Mouse (Mus musculus) midbrain, embryonic 13.5 days (tissue): ENCODE data around the gene Pgk1. TPM values are rescaled to one million over a fixed set of nuclear protein-coding genes. Genes with fewer than 3 reads are reported as not detected.
"Not testable (repeated sequence)": the region's sequence is repeated elsewhere in the genome, so short reads cannot be mapped to it uniquely, and the experiment has no call there.

Source experiments
- ATAC-seq: fragments of 200-750 bp; cut with Nextera tagmentation; 2 replicates; pipeline ENCODE4 v1.8.0; 2017; ENCODE audit warnings: mild to moderate bottlenecking, moderate TSS enrichment, moderate library complexity
- H3K27ac ChIP-seq: fragments of 300-500 bp; sonication (generic); 2 replicates; pipeline ENCODE4 v1.5.1; 2015; ENCODE audit warnings: inconsistent platforms, mild to moderate bottlenecking, moderate library complexity
- H3K27me3 ChIP-seq: fragments of 300-500 bp; sonication (generic); 2 replicates; pipeline ENCODE4 v1.6.1; 2015; ENCODE audit warnings: mild to moderate bottlenecking, inconsistent platforms
- H3K36me3 ChIP-seq: fragments of 300-500 bp; sonication (generic); 2 replicates; pipeline ENCODE4 v1.6.1; 2015; ENCODE audit warnings: mild to moderate bottlenecking, inconsistent platforms
- H3K4me1 ChIP-seq: fragments of 300-500 bp; sonication (generic); replicated peaks from 2 replicates; pipeline ENCODE4 v1.6.1; 2015; ENCODE audit warnings: inconsistent platforms
- H3K4me2 ChIP-seq: fragments of 300-500 bp; sonication (generic); replicated peaks from 2 replicates; pipeline ENCODE4 v1.6.1; 2015; ENCODE audit warnings: moderate library complexity, mild to moderate bottlenecking, inconsistent platforms
- H3K4me3 ChIP-seq: fragments of 300-500 bp; sonication (generic); replicated peaks from 2 replicates; pipeline ENCODE4 v1.5.1; 2015; ENCODE audit warnings: mild to moderate bottlenecking, inconsistent platforms
- H3K9ac ChIP-seq: fragments of 300-500 bp; sonication (generic); replicated peaks from 2 replicates; pipeline ENCODE4 v1.6.1; 2015; ENCODE audit warnings: mild to moderate bottlenecking, inconsistent platforms
- H3K9me3 ChIP-seq: fragments of 300-500 bp; sonication (generic); 2 replicates; pipeline ENCODE4 v1.6.1; 2016; ENCODE audit warnings: mild to moderate bottlenecking, inconsistent platforms
- WGBS: fragments of 180-500 bp; shearing (Covaris S2); methylation state at CpG from one replicate; pipeline ENCODE4 v1.1.7; 2015; 5-methylcytosine and 5-hydroxymethylcytosine counted together
- polyA plus RNA-seq: library from polyadenylated mRNA; unstranded; fragments of >200 nt; fragmentation: Nextera tagmentation; extraction: Ambion mirVana; gene quantifications from 2 replicates; pipeline ENCODE4 v1.2.1, GENCODE M21; 2015

Gene Pgk1
- polyA plus RNA-seq, 1 experiment from 2014 or later = 273 TPM

GRCm38 (mm10) chrX:106176331-106176730 lies 10.6 kb upstream of the Pgk1 start:
- no peak overlapping the region for H3K4me3 ChIP-seq
- H3K4me2 ChIP-seq = no peak overlapping the region
- no peaks in the 10 kb centered on the region for H3K27me3 ChIP-seq
- H3K4me1 ChIP-seq = no peaks in the 10 kb centered on the region
- WGBS = 63% methylated on average over 9 of the region's 9 CpGs
- ATAC-seq = no peak
- no peak overlapping the region for H3K9ac ChIP-seq
- no peaks in the 10 kb centered on the region for H3K9me3 ChIP-seq
- no peak overlapping the region for H3K27ac ChIP-seq
- H3K36me3 ChIP-seq = no peaks in the 10 kb centered on the region

DNA sequence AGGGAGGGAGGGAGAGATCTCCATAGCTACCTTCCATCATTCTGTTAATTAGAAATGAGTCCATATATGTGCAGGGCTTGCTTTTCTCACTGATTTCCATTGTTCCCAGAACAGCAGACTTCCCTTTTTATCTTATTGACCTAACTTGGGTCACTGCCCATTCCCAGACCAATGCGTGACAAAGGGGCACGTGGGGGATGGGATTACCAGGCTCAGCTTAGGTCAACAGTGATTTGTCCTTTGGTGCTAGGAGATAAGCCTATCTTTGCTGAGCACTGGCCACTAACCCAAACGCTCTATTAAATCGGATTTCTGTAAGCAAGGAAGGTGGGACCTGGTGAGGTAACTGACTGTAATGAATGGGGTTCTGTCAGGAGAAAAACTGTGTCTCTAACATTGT lies 2.6 kb upstream of the Pgk1 start:
- Histone ChIP-seq H3K36me3 (no peaks in the 10 kb centered on the region), H3K4me1 (peaks cover 20% of the 10 kb centered on the region), H3K27me3 (no peaks in the 10 kb centered on the region; the same call in 1 of the 2 replicates), H3K27ac (no peak overlapping the region), H3K9ac (no peak overlapping the region), H3K4me2 (no peak overlapping the region), H3K4me3 (no peak overlapping the region), H3K9me3 (no peaks in the 10 kb centered on the region)
- WGBS = 23% methylated on average over 4 of the region's 4 CpGs
- no peak for ATAC-seq

DNA sequence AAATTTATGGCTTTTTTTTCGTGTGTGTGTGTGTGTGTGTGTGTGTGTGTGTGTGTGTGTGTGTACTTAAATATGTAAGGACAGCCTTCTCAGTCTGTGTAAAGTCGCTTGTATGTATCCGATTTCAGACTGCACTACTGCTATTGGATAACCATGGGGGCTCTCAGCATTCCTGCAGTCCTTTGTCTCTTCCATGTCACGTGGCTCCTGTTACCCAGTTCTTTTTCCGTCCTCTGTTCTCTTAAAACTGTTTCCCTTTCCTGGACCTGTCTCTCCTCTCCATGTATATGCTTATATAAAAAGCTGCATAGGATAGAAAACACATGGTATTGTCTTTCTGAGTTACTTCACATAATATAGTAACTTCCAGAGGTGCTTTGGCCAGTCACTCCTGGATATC lies 1.2 kb upstream of the Pgk1 start:
- H3K27me3 ChIP-seq = no peaks in the 10 kb centered on the region; the same call in 1 of the 2 replicates
- H3K4me3 ChIP-seq = no peak overlapping the region
- no peaks in the 10 kb centered on the region for H3K36me3 ChIP-seq
- no peaks in the 10 kb centered on the region for H3K9me3 ChIP-seq
- H3K4me2 ChIP-seq = peak overlapping the region; percentile 41
- 13% methylated on average over 5 of the region's 5 CpGs for WGBS
- H3K9ac ChIP-seq = no peak overlapping the region
- ATAC-seq = no peak
- H3K4me1 ChIP-seq = peaks cover 31% of the 10 kb centered on the region
- peak overlapping the region; percentile 83 for H3K27ac ChIP-seq

DNA sequence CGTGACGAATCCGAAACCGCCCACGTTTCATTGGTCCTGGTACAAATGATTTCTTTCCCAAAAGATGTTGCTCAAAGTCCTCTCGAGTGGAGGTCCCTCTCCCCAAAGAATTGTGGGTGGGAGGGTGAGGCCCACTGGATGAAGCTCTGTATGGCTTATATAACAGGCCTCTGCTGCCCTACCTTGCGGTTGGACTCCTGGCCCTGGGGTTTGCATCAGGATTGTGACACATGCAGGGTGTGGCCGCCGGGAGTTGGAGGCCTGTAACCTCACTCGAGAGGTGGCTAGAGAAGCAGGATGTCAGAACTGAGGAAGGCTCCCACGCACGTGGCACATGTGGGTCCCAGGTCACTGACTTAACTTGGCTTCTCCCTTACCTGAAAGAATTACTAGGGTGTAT lies 837 bp downstream of the Pgk1 start:
- no peaks in the 10 kb centered on the region for H3K9me3 ChIP-seq
- peak overlapping the region; percentile 57 for H3K4me3 ChIP-seq
- H3K27ac ChIP-seq = peak overlapping the region; percentile 35; the same call in 1 of the 2 replicates
- ATAC-seq = no peak
- 22% methylated on average over 12 of the region's 12 CpGs for WGBS
- no peaks in the 10 kb centered on the region for H3K36me3 ChIP-seq
- H3K4me1 ChIP-seq = peaks cover 31% of the 10 kb centered on the region
- H3K9ac ChIP-seq = peak overlapping the region; percentile 71
- H3K27me3 ChIP-seq = no peaks in the 10 kb centered on the region; the same call in 1 of the 2 replicates
- peak overlapping the region; percentile 69 for H3K4me2 ChIP-seq

- Histone ChIP-seq H3K27ac (no peak overlapping the region), H3K27me3 (no peaks in the 10 kb centered on the region; the same call in 1 of the 2 replicates), H3K4me1 (peaks cover 31% of the 10 kb centered on the region), H3K4me2 (peak overlapping the region; percentile 69), H3K9me3 (no peaks in the 10 kb centered on the region), H3K36me3 (peaks cover 4% of the 10 kb centered on the region; the same call in 1 of the 2 replicates), H3K4me3 (peak overlapping the region; percentile 57), H3K9ac (no peak overlapping the region)
- 53% methylated on average over 5 of the region's 5 CpGs for WGBS
- ATAC-seq = no peak
Measured at GRCm38 (mm10) chrX:106189356-106189755, 2.5 kb downstream of the Pgk1 start.

- H3K9ac ChIP-seq = no peak overlapping the region
- WGBS = 41% methylated on average over 4 of the region's 4 CpGs
- peaks cover 7% of the 10 kb centered on the region for H3K36me3 ChIP-seq
- no peaks in the 10 kb centered on the region; the same call in 1 of the 2 replicates for H3K27me3 ChIP-seq
- no peak for ATAC-seq
- no peaks in the 10 kb centered on the region for H3K9me3 ChIP-seq
- H3K27ac ChIP-seq = no peak overlapping the region
- 0 out of 2 replicates have a peak overlapping the region, but pooled peaks have one; percentile 1 for H3K4me3 ChIP-seq
- H3K4me1 ChIP-seq = peaks cover 31% of the 10 kb centered on the region
- peak overlapping the region; percentile 69; the same call in 1 of the 2 replicates for H3K4me2 ChIP-seq
Measured at GRCm38 (mm10) chrX:106190091-106190490, 3.2 kb downstream of the Pgk1 start.

GRCm38 (mm10) chrX:106194361-106194760 lies 7.5 kb downstream of the Pgk1 start:
- not testable (repeated sequence) for H3K9ac ChIP-seq, H3K27me3 ChIP-seq, H3K4me2 ChIP-seq, H3K4me3 ChIP-seq, H3K4me1 ChIP-seq, H3K9me3 ChIP-seq, ATAC-seq, H3K27ac ChIP-seq
- WGBS = 87% methylated on average over 6 of the region's 6 CpGs
- peaks cover 24% of the 10 kb centered on the region for H3K36me3 ChIP-seq

- Histone ChIP-seq H3K4me2 (no peak overlapping the region), H3K4me3 (no peak overlapping the region), H3K9ac (no peak overlapping the region), H3K27ac (no peak overlapping the region), H3K27me3 (no peaks in the 10 kb centered on the region), H3K9me3 (no peaks in the 10 kb centered on the region), H3K36me3 (peaks cover 47% of the 10 kb centered on the region), H3K4me1 (no peaks in the 10 kb centered on the region)
- WGBS = 70% methylated on average over 5 of the region's 5 CpGs
- ATAC-seq = no peak
Measured at GRCm38 (mm10) chrX:106197308-106197707, 10.4 kb downstream of the Pgk1 start.

- H3K4me2 ChIP-seq = no peak overlapping the region
- no peak overlapping the region for H3K4me3 ChIP-seq
- no peaks in the 10 kb centered on the region for H3K9me3 ChIP-seq
- no peak overlapping the region for H3K27ac ChIP-seq
- H3K36me3 ChIP-seq = peaks cover 52% of the 10 kb centered on the region
- H3K27me3 ChIP-seq = no peaks in the 10 kb centered on the region
- no peaks in the 10 kb centered on the region for H3K4me1 ChIP-seq
- WGBS = 84% methylated on average over 5 of the region's 5 CpGs
- no peak overlapping the region for H3K9ac ChIP-seq
- no peak for ATAC-seq
Measured at GRCm38 (mm10) chrX:106198904-106199303, 12.0 kb downstream of the Pgk1 start.

GRCm38 (mm10) chrX:106209100-106209499 lies 22.2 kb downstream of the Pgk1 start:
- H3K9me3 ChIP-seq = no peaks in the 10 kb centered on the region
- H3K27me3 ChIP-seq = no peaks in the 10 kb centered on the region
- H3K4me3 ChIP-seq = no peak overlapping the region
- H3K27ac ChIP-seq = no peak overlapping the region
- H3K4me2 ChIP-seq = no peak overlapping the region
- H3K36me3 ChIP-seq = no peaks in the 10 kb centered on the region
- no peak for ATAC-seq
- WGBS = 82% methylated on average over 2 of the region's 2 CpGs
- H3K9ac ChIP-seq = no peak overlapping the region
- no peaks in the 10 kb centered on the region for H3K4me1 ChIP-seq

DNA sequence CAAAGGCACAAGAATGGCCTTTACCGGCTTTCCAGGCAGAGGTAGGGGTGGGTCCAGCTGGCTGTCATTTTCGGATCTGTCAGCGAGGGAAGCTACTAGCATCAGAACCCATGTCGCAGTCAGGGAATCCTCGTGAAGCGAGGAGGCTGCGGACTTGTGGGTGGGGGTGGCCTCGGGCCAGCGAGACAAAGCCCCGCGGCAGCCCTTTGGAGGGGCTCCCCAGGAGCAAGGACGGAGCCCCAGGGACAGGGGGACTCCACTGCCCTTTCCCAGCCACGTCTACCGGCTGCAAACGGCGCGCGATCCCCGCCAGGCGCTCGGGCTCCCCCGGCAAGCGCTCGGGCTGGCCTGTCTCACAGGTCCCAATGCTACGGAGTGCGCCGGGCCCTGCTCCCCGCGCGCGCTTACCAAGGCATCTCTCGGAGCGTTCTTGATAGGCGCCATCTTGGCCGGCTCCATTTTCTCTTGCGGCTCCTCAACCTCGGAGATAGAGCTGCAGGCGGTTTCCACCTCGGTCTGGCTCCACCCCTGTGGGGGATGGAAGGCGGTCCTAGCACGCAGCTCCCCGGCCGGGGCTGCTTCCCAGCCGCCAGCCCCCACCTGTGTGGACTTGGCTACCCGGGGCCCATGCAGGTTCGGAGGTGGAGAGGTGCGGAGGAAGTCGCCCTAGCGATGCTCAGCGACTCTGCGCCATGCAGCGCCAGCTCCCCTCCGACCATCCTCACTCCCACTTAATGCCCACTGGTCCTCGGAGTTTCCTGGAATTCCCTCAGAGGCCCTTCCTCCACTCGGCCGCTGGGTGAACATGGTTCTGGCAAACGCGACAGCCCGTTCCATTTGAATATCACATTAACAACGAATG lies 32.5 kb downstream of the Pgk1 start:
- H3K4me3 ChIP-seq = peak overlapping the region; percentile 56
- no peaks in the 10 kb centered on the region for H3K9me3 ChIP-seq
- peak overlapping the region; percentile 90 for H3K27ac ChIP-seq
- peak overlapping the region; percentile 80 for H3K9ac ChIP-seq
- peak; percentile 98 for ATAC-seq
- no peaks in the 10 kb centered on the region for H3K36me3 ChIP-seq
- H3K4me1 ChIP-seq = no peaks in the 10 kb centered on the region
- H3K4me2 ChIP-seq = peak overlapping the region; percentile 50
- peaks cover 2% of the 10 kb centered on the region; the same call in 1 of the 2 replicates for H3K27me3 ChIP-seq
- WGBS = 26% methylated on average over 60 of the region's 60 CpGs

- Histone ChIP-seq H3K4me1 (no peaks in the 10 kb centered on the region), H3K4me2 (peak within 1 kb of the TSS; percentile 50), H3K36me3 (no peaks in the 10 kb centered on the region), H3K27me3 (peaks cover 2% of the 10 kb centered on the region; the same call in 1 of the 2 replicates), H3K9me3 (no peaks in the 10 kb centered on the region), H3K9ac (no peak within 1 kb of the TSS), H3K4me3 (peak within 1 kb of the TSS; percentile 56), H3K27ac (no peak within 1 kb of the TSS)
- no peak for ATAC-seq
- WGBS = 89% methylated on average over 25 of the region's 25 CpGs
Measured at GRCm38 (mm10) chrX:106221058-106221457, 34.2 kb downstream of the Pgk1 start, which contains the start of gene Taf9b. TSS of gene Taf9b (minus strand) at chrX:106221158.
